Mouse (Mus musculus) megakaryocyte progenitor cell, adult 5-6 weeks (primary cell): ENCODE data around the gene Rbm47. TPM values are rescaled to one million over a fixed set of nuclear protein-coding genes. Genes with fewer than 3 reads are reported as not detected.

ENCODE experiments used
- ATAC-seq: replicated peaks from 2 replicates; pipeline ENCODE4 v1.8.0; 2016; ENCODE audit warnings: mild to moderate bottlenecking, moderate TSS enrichment, inconsistent platforms; ENCODE audit not compliant: poor library complexity
- total RNA-seq, 2 experiments: library from RNA; stranded (forward) in 1 of 2; stranded (reverse) in 1 of 2; fragments of 157-497, 149-512 nt in 1 of 2; fragments of 200-1000 nt in 1 of 2; gene quantifications; 2 replicates each; pipeline versions ENCODE4 v1.2.3 to v1.2.4; 2015 to 2017

Gene Rbm47
- total RNA-seq, 2 experiments from 2014 or later: 4.4 to 4.7 TPM

GRCm38 (mm10) chr5:66166193-66166629 lies 6.7 kb downstream of the Rbm47 start:
- no peak for ATAC-seq

- no peak for ATAC-seq
Measured at GRCm38 (mm10) chr5:66165748-66166147, 7.2 kb downstream of the Rbm47 start.

DNA sequence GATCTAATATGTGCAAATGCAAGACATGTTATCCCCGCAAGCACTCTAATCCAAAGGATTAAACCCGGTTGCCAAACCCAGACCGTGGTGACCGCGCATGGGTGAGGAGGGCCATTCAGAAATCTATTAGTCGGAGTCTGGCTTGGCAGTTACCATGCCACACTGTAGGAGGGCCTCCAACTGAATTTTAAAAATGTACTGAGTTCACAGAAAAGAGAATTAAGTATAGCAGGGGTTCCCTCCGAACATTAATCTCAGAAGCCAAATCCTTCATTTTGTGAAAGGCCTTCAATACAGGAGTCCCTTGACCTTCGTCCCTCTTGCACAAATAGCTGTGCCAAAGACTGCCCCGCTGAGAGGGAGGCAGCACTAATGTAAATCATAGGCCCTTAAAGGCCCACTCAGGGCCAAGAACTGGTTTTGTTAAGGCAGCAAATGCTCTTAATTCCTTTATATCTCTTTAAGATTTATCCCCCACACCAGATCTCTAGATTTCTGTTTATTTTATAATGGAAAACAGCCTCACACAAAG lies 16.4 kb downstream of the Rbm47 start:
- ATAC-seq: no peak

DNA sequence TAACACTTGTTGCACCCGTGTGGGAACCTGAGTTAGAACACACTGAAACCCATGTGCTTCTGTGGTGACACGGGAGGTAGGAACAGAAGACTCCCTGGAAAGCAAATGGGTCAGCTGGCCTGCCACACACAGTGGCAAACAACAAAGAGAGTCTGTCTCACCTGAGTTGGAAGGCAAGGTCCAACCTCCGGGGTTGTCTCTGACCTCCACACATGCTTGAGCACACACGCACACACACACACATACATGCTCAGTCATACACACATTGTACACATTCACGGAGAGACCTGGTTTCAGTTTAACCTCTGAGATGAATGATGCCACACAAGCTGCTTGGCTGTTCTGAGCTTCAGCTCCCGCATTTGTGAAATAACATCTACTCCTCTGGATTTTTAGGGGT lies 18.3 kb downstream of the Rbm47 start:
- ATAC-seq: no peak

DNA sequence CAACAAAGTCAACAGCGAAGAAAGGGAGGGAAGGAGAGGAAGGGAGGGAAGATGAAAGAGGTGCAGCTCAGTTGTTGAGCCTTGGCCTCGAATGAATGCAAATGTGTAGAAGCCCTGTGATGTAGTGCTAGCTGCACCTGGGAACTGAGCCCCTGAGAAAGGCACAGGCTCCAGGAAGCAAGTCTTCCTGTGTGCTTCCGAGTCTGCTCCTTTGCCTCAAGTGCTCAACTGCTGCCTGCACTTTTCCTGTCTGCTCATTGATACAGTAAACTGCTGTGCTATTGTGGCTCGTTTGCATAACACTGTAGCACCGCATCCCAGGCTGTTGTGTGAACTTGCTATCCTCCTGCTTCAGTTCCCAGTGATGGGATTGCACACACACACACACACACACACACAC lies 19.4 kb downstream of the Rbm47 start:
- ATAC-seq: no peak

DNA sequence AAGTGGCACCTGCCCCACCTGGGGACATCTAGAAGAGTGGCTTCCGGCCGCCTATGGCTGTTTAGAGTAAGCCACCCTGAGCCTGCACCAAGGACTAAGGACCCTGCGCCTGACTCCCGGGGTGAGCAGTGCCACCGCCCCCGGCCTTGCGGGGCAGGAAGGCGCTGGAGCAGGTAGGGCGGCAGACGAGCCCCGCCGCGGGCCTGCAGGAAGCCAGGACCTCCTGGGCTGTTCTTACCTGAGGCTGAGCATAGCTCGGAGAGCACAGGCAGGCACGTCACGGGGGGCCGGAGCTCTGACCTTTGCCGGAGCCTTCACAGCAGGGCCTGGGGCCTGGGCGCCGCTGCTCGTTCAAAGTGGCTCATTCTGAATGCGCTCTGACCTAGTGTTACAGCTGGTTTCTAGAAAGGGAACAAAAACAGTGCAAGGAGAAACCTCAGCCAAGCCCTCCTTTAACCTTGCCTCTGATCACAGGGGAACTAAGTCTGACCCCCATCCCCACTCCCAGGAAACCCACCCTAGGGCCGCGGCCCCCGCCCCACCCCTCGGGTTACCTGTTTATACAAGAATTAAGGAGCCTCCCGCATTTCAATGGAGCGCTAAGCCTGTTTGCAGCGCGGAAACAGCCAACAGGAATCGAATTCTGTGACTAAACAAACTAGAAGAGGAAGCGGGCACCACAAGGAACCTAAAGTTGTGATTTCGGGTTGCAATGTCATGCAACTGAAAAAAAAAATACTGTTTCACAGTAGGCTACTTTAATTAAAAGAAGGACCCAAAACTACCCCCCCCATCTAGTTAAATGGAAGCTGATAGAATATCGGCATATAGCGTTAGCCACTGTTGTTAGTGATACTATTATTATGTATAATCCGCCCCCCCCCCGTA lies 21.4 kb downstream of the Rbm47 start:
- peak; percentile 47 for ATAC-seq

- ATAC-seq: 0 out of 2 replicates have a peak, but pooled peaks have one; percentile 14
Measured at GRCm38 (mm10) chr5:66150706-66151300, 22.1 kb downstream of the Rbm47 start.

DNA sequence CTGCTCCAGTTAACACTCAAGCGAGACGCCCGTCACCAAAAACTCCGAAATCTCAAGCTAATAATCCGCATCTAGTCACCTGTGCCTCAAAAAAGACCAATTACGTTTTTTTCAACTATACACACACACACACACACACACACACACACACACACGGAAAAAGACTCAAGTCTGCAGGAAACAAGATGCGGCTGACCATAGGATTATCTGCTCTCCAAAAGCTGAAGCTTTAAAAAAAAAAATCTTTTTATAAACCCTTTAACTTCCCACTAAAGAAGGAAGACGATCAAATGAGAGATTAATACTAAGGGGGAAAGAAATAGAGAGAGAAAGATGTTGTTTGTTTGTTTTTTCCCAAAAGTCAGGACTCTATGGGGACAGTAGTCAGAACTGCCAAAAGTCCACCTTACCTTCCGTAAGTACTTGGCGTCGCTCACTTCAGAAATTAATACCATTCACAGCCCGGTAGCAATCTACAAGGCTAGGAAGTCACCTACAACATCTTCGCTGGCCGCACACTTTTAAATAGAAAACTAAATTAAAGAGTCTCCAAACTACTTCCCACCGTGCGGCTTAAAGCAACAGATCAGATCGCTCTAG lies 22.7 kb downstream of the Rbm47 start:
- ATAC-seq: no peak

- no peak for ATAC-seq
Measured at GRCm38 (mm10) chr5:66149571-66149970, 23.3 kb downstream of the Rbm47 start.

GRCm38 (mm10) chr5:66149111-66149510 lies 23.8 kb downstream of the Rbm47 start:
- ATAC-seq: no peak

DNA sequence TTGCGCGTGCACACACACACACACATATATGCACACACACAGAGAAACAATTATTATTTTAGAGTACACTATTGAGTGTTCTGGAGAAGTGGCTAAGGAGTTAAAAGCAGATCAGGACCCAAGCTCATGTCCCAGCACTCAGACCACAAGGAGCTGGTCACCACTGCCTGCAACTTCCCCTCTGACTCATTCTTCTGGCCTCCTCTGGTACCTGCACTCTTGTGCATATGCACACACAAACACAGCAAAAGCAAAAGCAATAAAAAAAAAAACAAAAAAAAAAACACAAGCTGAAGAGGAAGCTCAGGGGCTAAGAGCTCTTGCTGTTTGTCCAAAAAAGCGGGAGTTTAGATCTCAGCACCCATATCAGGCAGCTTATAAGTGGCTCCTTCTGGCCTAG lies 25.6 kb downstream of the Rbm47 start:
- peak; percentile 57 for ATAC-seq

DNA sequence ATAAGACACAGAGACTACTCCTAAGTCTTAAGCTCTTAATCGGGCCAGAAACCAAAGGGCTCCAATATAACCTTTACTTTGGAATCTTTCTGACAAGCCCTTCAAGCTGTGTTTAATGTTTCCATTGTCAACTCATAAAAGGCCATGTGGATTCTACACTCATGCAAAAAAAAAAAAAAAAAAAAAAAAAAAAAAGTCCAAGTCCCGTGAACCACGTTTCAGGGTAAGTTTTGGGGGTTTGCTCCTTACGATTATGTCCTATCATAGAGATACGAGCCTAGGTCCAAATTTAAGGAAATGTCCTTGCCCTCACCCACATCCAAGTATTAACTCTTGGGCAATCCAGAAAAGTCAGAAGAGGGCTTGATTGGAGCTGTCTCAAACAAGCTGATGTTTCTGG lies 27.3 kb downstream of the Rbm47 start:
- no peak for ATAC-seq

DNA sequence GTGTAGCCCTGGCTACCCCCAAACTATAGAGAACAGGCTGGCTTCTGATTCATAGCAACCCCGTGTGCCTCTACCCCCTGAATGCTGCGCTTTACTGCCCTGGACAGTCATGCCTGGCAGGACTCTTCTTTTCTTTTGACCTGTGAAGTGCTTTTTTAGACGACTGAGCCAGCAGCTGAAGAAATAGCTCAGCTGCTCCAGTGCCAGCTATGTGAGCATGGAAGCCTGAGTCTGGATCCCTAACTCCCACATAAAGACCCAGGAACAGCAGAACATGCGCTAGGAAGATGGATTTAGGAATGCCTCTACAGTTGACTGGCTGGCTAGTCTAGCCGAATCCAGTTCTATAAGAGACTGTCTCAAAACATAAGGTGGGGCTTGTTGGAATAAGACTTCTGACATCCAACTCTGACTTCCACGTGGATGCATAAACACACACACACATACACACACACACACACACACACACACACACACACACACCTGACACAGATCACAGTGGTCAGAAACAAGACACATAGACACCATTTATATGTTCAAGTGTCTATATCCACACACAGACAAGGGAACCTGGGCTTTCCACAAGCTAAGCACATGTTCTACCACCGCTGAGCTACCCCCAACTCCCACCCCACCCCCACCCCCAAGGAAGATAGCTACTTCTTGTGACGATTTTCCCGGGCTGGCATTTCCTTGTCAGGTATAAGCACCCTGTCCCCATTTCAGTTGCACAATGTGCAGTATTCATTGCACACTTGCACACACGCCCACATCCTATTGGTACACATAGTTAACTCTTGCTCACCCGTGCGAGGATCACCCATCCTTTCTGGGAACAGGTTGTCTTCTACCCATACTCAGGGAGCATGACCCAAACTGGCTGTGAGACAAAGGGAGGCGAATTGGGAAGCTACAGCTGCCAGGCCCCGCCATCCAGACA lies 29.6 kb downstream of the Rbm47 start:
- ATAC-seq: peak; percentile 62; the same call in 1 of the 2 replicates

DNA sequence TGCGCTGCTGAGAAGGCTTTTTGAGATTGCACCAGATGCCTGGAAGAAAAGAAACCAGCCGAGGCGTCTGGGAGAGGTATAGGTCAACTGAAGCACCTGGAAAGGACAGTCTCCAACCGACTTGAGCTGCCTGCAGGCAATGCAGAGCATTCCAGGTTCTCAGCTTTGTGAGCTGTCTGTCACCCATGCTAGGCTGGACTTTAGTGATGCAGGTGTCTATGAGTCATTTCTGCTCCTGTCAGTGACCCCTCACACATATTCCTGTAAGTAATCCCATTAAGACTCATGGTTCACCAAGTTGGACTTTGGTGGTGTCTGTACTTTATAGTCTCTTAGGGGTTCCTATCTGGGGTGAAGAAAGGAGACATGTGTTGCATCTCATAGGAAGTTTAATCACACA lies 31.4 kb downstream of the Rbm47 start:
- ATAC-seq: no peak

- ATAC-seq: peak; percentile 58
Measured at GRCm38 (mm10) chr5:66139634-66140295, 33.2 kb downstream of the Rbm47 start.

DNA sequence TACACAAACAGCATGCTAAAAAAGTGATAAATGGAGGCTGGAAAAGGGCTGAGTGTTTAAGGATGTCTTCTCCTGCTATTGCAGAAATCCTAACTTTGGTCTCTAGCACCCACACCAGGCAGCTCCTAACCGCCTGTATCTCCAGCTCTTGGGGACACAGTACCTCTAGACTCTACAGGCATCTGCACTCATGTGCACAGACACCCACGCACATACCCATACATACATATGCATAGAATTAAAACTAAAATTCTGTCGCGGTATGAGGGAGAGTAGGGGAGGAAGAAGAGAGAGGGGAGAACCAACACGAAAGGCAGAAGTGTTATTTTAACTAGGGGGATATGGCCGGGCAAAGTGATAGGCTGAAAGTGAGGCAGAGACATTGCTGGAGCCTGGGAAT lies 33.7 kb downstream of the Rbm47 start:
- no peak for ATAC-seq

DNA sequence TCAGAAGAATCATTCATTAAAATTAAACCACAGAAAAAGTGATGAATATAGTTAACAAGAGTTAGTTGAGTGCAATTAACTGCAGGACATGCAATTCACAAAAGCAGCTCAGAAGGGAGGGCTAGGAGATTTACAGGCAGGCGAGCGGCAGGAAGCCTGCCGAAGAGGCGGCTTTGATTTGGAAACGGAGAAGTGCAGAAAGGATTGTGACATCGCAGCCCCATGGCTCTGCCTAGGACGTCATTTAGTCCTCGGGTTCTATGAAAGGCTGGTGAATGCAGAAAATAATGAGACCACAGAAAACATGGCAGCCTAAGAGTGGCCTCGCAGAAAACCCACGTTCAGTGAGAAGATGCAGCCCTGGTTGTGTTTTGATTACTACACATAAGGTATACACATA lies 34.3 kb downstream of the Rbm47 start:
- ATAC-seq: peak; percentile 83

GRCm38 (mm10) chr5:66137250-66137649 lies 35.7 kb downstream of the Rbm47 start:
- ATAC-seq: no peak

GRCm38 (mm10) chr5:66135853-66136210 lies 37.1 kb downstream of the Rbm47 start:
- no peak for ATAC-seq
